Mouse (Mus musculus): ENCODE results near the gene Atp2a2.

The Atp2a2 gene

GRCm38 (mm10) chr5:122412826-122413225, 89.2 kb downstream of the Atp2a2 start:
- DNase-seq (ENCODE audit: low spot score in 2 of 2) = no peak

- no peak for DNase-seq (ENCODE audit: low spot score in 2 of 2)
Observed at GRCm38 (mm10) chr5:122411892-122412291, 90.1 kb downstream of the Atp2a2 start.

GRCm38 (mm10) chr5:122409692-122410645, 92.1 kb downstream of the Atp2a2 start:
- DNase-seq (ENCODE audit: low spot score in 2 of 2) = no peak

- DNase-seq (ENCODE audit: low spot score in 2 of 2) = no peak
Observed at GRCm38 (mm10) chr5:122405537-122405936, 96.5 kb downstream of the Atp2a2 start.
